Mouse (Mus musculus): ENCODE results near the gene Angptl2. TPM values are rescaled to one million over a fixed set of nuclear protein-coding genes. Genes with fewer than 3 reads are reported as not detected.

Gene Angptl2
- total RNA-seq (2023), result 1.2 TPM

DNA sequence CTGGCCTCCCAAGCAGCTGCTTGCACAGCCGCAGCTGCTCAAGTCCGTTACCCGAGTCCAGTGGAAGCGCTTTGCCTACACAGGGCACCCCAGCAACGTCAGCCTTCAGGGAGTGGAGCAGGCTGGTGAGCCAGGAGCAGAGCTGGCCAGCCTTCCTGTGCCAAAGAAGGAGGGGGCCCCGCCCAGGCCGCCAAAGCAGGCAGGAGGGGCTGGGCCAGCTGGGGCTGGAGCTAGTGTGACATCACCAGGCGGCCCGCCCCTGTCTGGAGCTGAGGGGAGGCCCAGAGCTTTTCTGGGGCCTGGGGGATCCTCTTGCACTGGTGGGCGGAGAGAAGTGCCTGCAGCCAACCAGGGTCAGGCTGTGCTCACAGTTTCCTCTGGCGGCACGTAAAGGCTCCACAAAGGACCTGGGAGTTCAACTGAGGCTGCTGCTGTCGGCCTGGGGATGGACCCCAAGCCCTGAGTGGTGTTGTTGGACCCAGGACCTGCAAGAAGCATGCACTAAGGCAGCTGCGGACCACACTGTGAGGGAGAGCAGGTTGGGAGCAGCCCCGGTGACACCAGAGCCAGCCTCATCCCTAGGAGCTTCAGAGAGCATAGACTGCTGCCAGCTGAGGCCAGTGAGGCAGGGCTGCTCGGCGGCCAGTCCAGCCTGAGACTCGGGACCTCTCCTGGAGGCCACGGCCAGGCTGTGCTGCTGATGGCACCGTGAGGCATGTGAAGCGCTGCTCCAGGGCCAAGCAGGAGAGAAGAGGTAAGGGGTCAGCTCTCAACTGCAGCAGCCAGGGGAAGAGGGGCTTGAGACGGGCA, at the start of gene Angptl2:
TSS of gene Angptl2 (plus strand) at position 370 of the 810 bp plus-strand sequence.

Other genes with a start within 250 kb of the Angptl2 start
- 4.1 TPM for gene Slc2a8, start 234.0 kb upstream of the Angptl2 start, total RNA-seq (2023)
- 0.41 TPM for gene Garnl3, start 84.4 kb upstream of the Angptl2 start, total RNA-seq (2023)
- 19.7 TPM for gene Ralgps1, start 155.4 kb downstream of the Angptl2 start, total RNA-seq (2023)
- 7.2 TPM for gene Zbtb34, start 215.3 kb downstream of the Angptl2 start, total RNA-seq (2023)